Mouse (Mus musculus) c-Kit-negative CD71-positive TER-119-positive erythroid progenitor cells, embryonic 14.5 days (primary cell): ENCODE data around the gene Tes.

ENCODE experiments used
- DNase-seq: peaks from one replicate; pipeline ENCODE4 v3.0.0-alpha.2; 2013; ENCODE audit warnings: low read depth, low spot score

Tes gene

GRCm38 (mm10) chr6:17079304-17079703, 14.4 kb downstream of the Tes start:
- no peak for DNase-seq

GRCm38 (mm10) chr6:17079826-17080225, 14.9 kb downstream of the Tes start:
- no peak for DNase-seq

GRCm38 (mm10) chr6:17082238-17082637, 17.3 kb downstream of the Tes start:
- no peak for DNase-seq

GRCm38 (mm10) chr6:17082800-17083199, 17.9 kb downstream of the Tes start:
- no peak for DNase-seq

- no peak for DNase-seq
These were observed 22.5 kb downstream of the Tes start for GRCm38 (mm10) chr6:17087485-17087884.

GRCm38 (mm10) chr6:17097301-17097700, 32.4 kb downstream of the Tes start:
- no peak for DNase-seq

- no peak for DNase-seq
These were observed 33.6 kb downstream of the Tes start for GRCm38 (mm10) chr6:17098559-17098958.

- no peak for DNase-seq
These were observed 34.7 kb downstream of the Tes start for GRCm38 (mm10) chr6:17099477-17100130.

- DNase-seq, result no peak
These were observed 40.8 kb downstream of the Tes start for GRCm38 (mm10) chr6:17105714-17106113.

GRCm38 (mm10) chr6:17106493-17106892, 41.5 kb downstream of the Tes start:
- no peak for DNase-seq

- DNase-seq, result no peak
These were observed 44.3 kb downstream of the Tes start for GRCm38 (mm10) chr6:17109204-17109603.

GRCm38 (mm10) chr6:17110564-17111100, 45.7 kb downstream of the Tes start:
- DNase-seq, result no peak

- no peak for DNase-seq
These were observed 47.1 kb downstream of the Tes start for GRCm38 (mm10) chr6:17112081-17112480.

- no peak for DNase-seq
These were observed 48.0 kb downstream of the Tes start for GRCm38 (mm10) chr6:17112990-17113389.

GRCm38 (mm10) chr6:17114588-17114987, 49.6 kb downstream of the Tes start:
- DNase-seq, result no peak

- DNase-seq, result no peak
These were observed 50.3 kb downstream of the Tes start for GRCm38 (mm10) chr6:17115046-17115790.

GRCm38 (mm10) chr6:17119521-17120232, 54.7 kb downstream of the Tes start:
- DNase-seq, result no peak

- DNase-seq, result no peak
These were observed 75.1 kb downstream of the Tes start for GRCm38 (mm10) chr6:17140021-17140420.

GRCm38 (mm10) chr6:17142577-17143359, 77.8 kb downstream of the Tes start:
- DNase-seq, result no peak

GRCm38 (mm10) chr6:17151071-17151715, 86.2 kb downstream of the Tes start:
- DNase-seq, result no peak

- DNase-seq, result no peak
These were observed 87.6 kb downstream of the Tes start for GRCm38 (mm10) chr6:17152551-17152950.
